Mouse (Mus musculus): ENCODE results near the gene Acin1.

- TF ChIP-seq CTCF (IDR thresholded peaks at IDR 0.05; ENCODE audit: borderline replicate concordance, extremely low read depth, insufficient read depth, insufficient read length) (no peak), POLR2A (IDR thresholded peaks at IDR 0.05; ENCODE audit: borderline replicate concordance, extremely low read depth, insufficient read depth, insufficient read length, poor library complexity, severe bottlenecking) (no peak)
These were observed 37.3 kb upstream of the Acin1 start for GRCm38 (mm10) chr14:54724049-54724448.

Measured in brain, embryonic 14.5 days (tissue).